8 mouse cellular contexts compared by ENCODE assay signal in the genomic region with DNA sequence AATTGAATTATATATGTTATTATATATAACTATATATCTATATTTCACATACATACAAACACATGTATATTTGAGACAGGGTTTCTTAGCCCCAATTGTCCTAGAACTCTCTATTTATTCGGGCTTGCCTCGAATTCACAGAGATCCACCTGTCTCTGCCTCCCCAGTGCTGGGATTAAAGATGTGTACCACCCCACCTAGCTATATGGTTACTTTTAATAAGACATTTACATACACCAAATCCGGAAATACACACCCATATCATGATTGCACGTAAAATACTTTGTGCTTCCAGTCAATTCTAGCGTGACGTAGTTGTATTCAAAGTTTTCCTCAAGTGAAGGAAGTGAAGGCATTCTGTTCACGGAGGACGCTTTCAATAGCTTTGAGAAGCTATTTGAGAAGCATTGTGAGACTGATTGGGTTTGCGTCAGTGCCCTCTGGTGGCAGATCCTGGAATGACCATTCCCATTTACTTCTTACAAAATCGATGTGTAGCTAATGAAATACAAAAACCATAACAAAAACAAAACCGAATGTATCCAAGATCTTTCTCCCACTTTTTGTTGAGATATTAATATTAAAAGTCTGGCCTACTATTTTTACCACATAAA.
DNase-seq lines count a peak whose midpoint lies in the region; ATAC-seq lines count a peak whose summit lies in the region.

No protein-coding gene starts in this region.

- peak; percentile 56 for DNase-seq in gastrocnemius, adult 18-20 months (ENCODE audit: low spot score)
- no peak for DNase-seq in gastrocnemius, postnatal 25 days
- DNase-seq in c-Kit-positive CD71-positive TER-119-positive erythroid progenitor cells, embryonic 14.5 days (ENCODE audit: low spot score) = peak; percentile 72
- peak; percentile 40 to 68 for DNase-seq in layer of hippocampus, postnatal 36 days
- DNase-seq in right cerebral cortex, postnatal 14 days = peak; percentile 55

- no peak overlapping the region for H3K9ac ChIP-seq in forebrain, embryonic 13.5 days

- 22% methylated on average over 11 of the region's 11 CpGs for WGBS in forebrain, embryonic 13.5 days

- no peak overlapping the region for H3K27ac ChIP-seq in forebrain, embryonic 13.5 days

- H3K36me3 ChIP-seq in forebrain, embryonic 13.5 days (ENCODE audit: poor library complexity, severe bottlenecking) = no peaks in the 10 kb centered on the region

- no peaks in the 10 kb centered on the region for H3K9me3 ChIP-seq in forebrain, embryonic 13.5 days (replicated peaks)

- no peak overlapping the region for H3K4me2 ChIP-seq in forebrain, embryonic 13.5 days

- no peak overlapping the region for H3K4me3 ChIP-seq in forebrain, embryonic 13.5 days

- no peaks in the 10 kb centered on the region for H3K27me3 ChIP-seq in forebrain, embryonic 13.5 days

- peak; percentile 69 for ATAC-seq in forebrain, embryonic 13.5 days
- ATAC-seq in hematopoietic stem cell, adult 5-6 weeks (replicated peaks in 1 of 2; ENCODE audit: insufficient read depth in 1 of 2, low FRiP score in 2 of 2, low TSS enrichment in 1 of 2, low read depth in 1 of 2, poor library complexity in 2 of 2, severe bottlenecking in 2 of 2) = peak; percentile 75 to 77
- ATAC-seq in megakaryocyte, adult 5-6 weeks (ENCODE audit: poor library complexity, severe bottlenecking) = peak; percentile 91

- H3K4me1 ChIP-seq in forebrain, embryonic 13.5 days = no peaks in the 10 kb centered on the region
